Mouse (Mus musculus) lung, postnatal 0 days (tissue): ENCODE results near the gene H2-Ob. TPM values are rescaled to one million over a fixed set of nuclear protein-coding genes. Genes with fewer than 3 reads are reported as not detected.

Experiments used
- ATAC-seq: fragments of 200-750 bp; cut with Nextera tagmentation; 2 replicates; pipeline ENCODE4 v1.8.0; 2017; ENCODE audit warnings: moderate library complexity
- DNase-seq: peaks from one replicate; pipeline ENCODE4 v3.0.0-alpha.2; 2016; ENCODE audit warnings: low spot score
- H3K27ac ChIP-seq: fragments of 300-500 bp; sonication (generic); 2 replicates; pipeline ENCODE4 v1.5.1; 2014; ENCODE audit warnings: antibody characterized with exemption, mild to moderate bottlenecking, low read length, mixed read lengths
- H3K27me3 ChIP-seq: fragments of 300-500 bp; sonication (generic); replicated peaks from 2 replicates; pipeline ENCODE4 v1.6.1; 2014; ENCODE audit warnings: low read length, mixed read lengths; ENCODE audit not compliant: insufficient read depth
- H3K36me3 ChIP-seq: fragments of 300-500 bp; sonication (generic); 2 replicates; pipeline ENCODE4 v1.6.1; 2014; ENCODE audit warnings: low read length, mixed read lengths; ENCODE audit not compliant: insufficient read depth
- H3K4me1 ChIP-seq: fragments of 300-500 bp; sonication (generic); 2 replicates; pipeline ENCODE4 v1.6.1; 2014; ENCODE audit warnings: antibody characterized with exemption, low read depth, low read length, mixed read lengths; ENCODE audit not compliant: insufficient read depth
- H3K4me2 ChIP-seq: fragments of 300-500 bp; sonication (generic); replicated peaks from 2 replicates; pipeline ENCODE4 v1.6.1; 2014; ENCODE audit warnings: low read depth, mild to moderate bottlenecking, low read length, moderate library complexity, mixed read lengths
- H3K4me3 ChIP-seq: fragments of 300-500 bp; sonication (generic); 2 replicates; pipeline ENCODE4 v1.5.1; 2014; ENCODE audit warnings: low read depth, low read length
- H3K9ac ChIP-seq: fragments of 300-500 bp; sonication (generic); replicated peaks from 2 replicates; pipeline ENCODE4 v1.6.1; 2014; ENCODE audit warnings: low read depth, mild to moderate bottlenecking
- H3K9me3 ChIP-seq: fragments of 300-500 bp; sonication (generic); 2 replicates; pipeline ENCODE4 v1.6.1; 2016; ENCODE audit warnings: low read length, mixed read lengths
- CTCF ChIP-seq: IDR thresholded peaks from 2 replicates; pipeline ENCODE4 v1.5.1; 2016; ENCODE audit warnings: antibody characterized with exemption, mild to moderate bottlenecking
- EP300 ChIP-seq: IDR thresholded peaks from 2 replicates; pipeline ENCODE4 v1.6.1; 2016; ENCODE audit warnings: antibody characterized with exemption, mild to moderate bottlenecking, control low read depth
- WGBS: fragments of 180-500 bp; shearing (Covaris S2); extraction: QIAGEN DNeasy Blood & Tissue Kit; methylation state at CpG from one replicate; pipeline ENCODE4 v1.1.7; 2014; 5-methylcytosine and 5-hydroxymethylcytosine counted together
- polyA plus RNA-seq: library from polyadenylated mRNA; unstranded; fragments of >200 nt; fragmentation: Nextera tagmentation; extraction: Ambion mirVana; gene quantifications from 2 replicates; pipeline ENCODE4 v1.2.1, GENCODE M21; 2015

The H2-Ob gene
- 0.43 and 1.2 TPM in 2 replicates for polyA plus RNA-seq

- no peak within 1 kb of the TSS for H3K4me3 ChIP-seq
- no peaks in the 10 kb centered on the region for H3K9me3 ChIP-seq
- DNase-seq, result peak; percentile 70
- no peaks in the 10 kb centered on the region for H3K27me3 ChIP-seq
- H3K4me1 ChIP-seq, result no peaks in the 10 kb centered on the region
- no peaks in the 10 kb centered on the region for H3K36me3 ChIP-seq
- H3K4me2 ChIP-seq, result no peak within 1 kb of the TSS
- ATAC-seq, result no peak
- no peak within 1 kb of the TSS for H3K9ac ChIP-seq
- peak within 1 kb of the TSS; percentile 22 for H3K27ac ChIP-seq
- TF ChIP-seq CTCF (no peak), EP300 (no peak)
- 65% methylated on average over 3 of the region's 3 CpGs for WGBS
Measured at GRCm38 (mm10) chr17:34238706-34239105, at the start of gene H2-Ob. TSS of gene H2-Ob (plus strand) at chr17:34238903.

GRCm38 (mm10) chr17:34188986-34189385, 49.7 kb upstream of the H2-Ob start:
- Histone ChIP-seq H3K4me3 (no peak overlapping the region), H3K27me3 (0 out of 2 replicates have a peak, but pooled peaks cover 2% of the 10 kb centered on the region), H3K9me3 (no peaks in the 10 kb centered on the region), H3K27ac (no peak overlapping the region), H3K4me2 (no peak overlapping the region), H3K36me3 (no peaks in the 10 kb centered on the region), H3K4me1 (peaks cover 10% of the 10 kb centered on the region), H3K9ac (no peak overlapping the region)
- TF ChIP-seq EP300, result no peak
- TF ChIP-seq CTCF, result no peak
- DNase-seq (no peak), ATAC-seq (no peak)
- 66% methylated on average over 6 of the region's 6 CpGs for WGBS

GRCm38 (mm10) chr17:34192852-34193251, 45.9 kb upstream of the H2-Ob start:
- H3K9me3 ChIP-seq, result no peaks in the 10 kb centered on the region
- WGBS, result 22% methylated on average over 16 of the region's 16 CpGs

GRCm38 (mm10) chr17:34193468-34193867, 45.2 kb upstream of the H2-Ob start:
- H3K4me2 ChIP-seq, result no peak overlapping the region
- DNase-seq (no peak), ATAC-seq (no peak)
- H3K27me3 ChIP-seq, result 0 out of 2 replicates have a peak, but pooled peaks cover 7% of the 10 kb centered on the region
- H3K4me1 ChIP-seq, result no peaks in the 10 kb centered on the region
- H3K9ac ChIP-seq, result no peak overlapping the region
- no peak for TF ChIP-seq EP300
- TF ChIP-seq CTCF, result no peak
- H3K4me3 ChIP-seq, result no peak overlapping the region
- H3K9me3 ChIP-seq, result no peaks in the 10 kb centered on the region
- WGBS, result 47% methylated on average over 8 of the region's 8 CpGs
- no peak overlapping the region for H3K27ac ChIP-seq
- no peaks in the 10 kb centered on the region for H3K36me3 ChIP-seq

More at GRCm38 (mm10) chr17:34192852-34193251, 45.9 kb upstream of the H2-Ob start:
- Histone ChIP-seq H3K27ac (no peak overlapping the region), H3K9ac (no peak overlapping the region), H3K36me3 (no peaks in the 10 kb centered on the region), H3K27me3 (0 out of 2 replicates have a peak, but pooled peaks cover 7% of the 10 kb centered on the region), H3K4me1 (peaks cover 5% of the 10 kb centered on the region; the same call in 1 of the 2 replicates), H3K4me3 (no peak overlapping the region), H3K4me2 (no peak overlapping the region)
- DNase-seq, result peak; percentile 24
- TF ChIP-seq CTCF (no peak), EP300 (no peak)
- peak; percentile 10; the same call in 1 of the 2 replicates for ATAC-seq

GRCm38 (mm10) chr17:34194723-34195122, 44.0 kb upstream of the H2-Ob start:
- H3K27ac ChIP-seq, result no peak overlapping the region
- H3K36me3 ChIP-seq, result no peaks in the 10 kb centered on the region
- no peaks in the 10 kb centered on the region for H3K9me3 ChIP-seq
- ATAC-seq (no peak), DNase-seq (no peak)
- no peak overlapping the region for H3K9ac ChIP-seq
- H3K4me1 ChIP-seq, result no peaks in the 10 kb centered on the region
- 92% methylated on average over 4 of the region's 4 CpGs for WGBS
- 0 out of 2 replicates have a peak, but pooled peaks cover 7% of the 10 kb centered on the region for H3K27me3 ChIP-seq
- TF ChIP-seq EP300 (no peak), CTCF (no peak)
- H3K4me3 ChIP-seq, result no peak overlapping the region
- H3K4me2 ChIP-seq, result no peak overlapping the region

- Histone ChIP-seq H3K36me3 (no peaks in the 10 kb centered on the region), H3K4me2 (no peak overlapping the region), H3K4me1 (no peaks in the 10 kb centered on the region), H3K27me3 (0 out of 2 replicates have a peak, but pooled peaks cover 7% of the 10 kb centered on the region), H3K9ac (no peak overlapping the region), H3K4me3 (no peak overlapping the region), H3K27ac (no peak overlapping the region), H3K9me3 (no peaks in the 10 kb centered on the region)
- TF ChIP-seq CTCF, result no peak
- TF ChIP-seq EP300, result no peak
- no peak for ATAC-seq
- 47% methylated on average over 12 of the region's 12 CpGs for WGBS
- no peak for DNase-seq
Measured at GRCm38 (mm10) chr17:34196491-34196890, 42.2 kb upstream of the H2-Ob start.
